Mouse (Mus musculus) layer of hippocampus, adult 9-10 months (tissue): ENCODE measurements around the gene Gm4353.

Source experiments
- DNase-seq: peaks from one replicate; pipeline ENCODE4 v3.0.0; 2022; ENCODE audit warnings: low spot score

The Gm4353 gene

DNA sequence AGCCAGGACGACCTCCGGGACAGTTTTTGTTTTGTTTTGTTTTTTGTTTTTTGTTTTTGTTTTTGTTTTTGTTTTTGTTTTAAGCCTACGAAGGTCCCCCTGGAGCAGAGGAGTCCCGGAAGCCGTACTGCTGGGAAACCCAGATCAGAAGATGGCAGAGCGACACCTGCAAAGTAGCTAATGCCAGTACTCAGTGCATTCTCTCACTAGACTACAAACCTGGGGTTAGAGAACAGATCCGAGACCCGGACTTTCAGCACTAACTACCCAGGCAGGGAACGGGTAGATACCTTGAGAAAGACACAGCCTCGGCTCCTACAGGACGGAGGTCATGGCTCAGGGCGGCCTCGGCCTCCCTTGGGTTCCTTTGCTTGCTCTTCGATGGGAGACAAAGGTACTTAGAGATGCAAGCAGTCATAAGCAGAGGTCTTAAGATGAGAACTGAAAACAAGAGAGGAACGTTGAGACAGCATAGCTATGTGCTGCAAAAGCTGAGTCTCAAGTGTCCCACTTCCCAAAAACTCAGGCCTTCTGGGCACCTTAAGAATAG, 43.9 kb downstream of the Gm4353 start:
- no peak for DNase-seq

DNA sequence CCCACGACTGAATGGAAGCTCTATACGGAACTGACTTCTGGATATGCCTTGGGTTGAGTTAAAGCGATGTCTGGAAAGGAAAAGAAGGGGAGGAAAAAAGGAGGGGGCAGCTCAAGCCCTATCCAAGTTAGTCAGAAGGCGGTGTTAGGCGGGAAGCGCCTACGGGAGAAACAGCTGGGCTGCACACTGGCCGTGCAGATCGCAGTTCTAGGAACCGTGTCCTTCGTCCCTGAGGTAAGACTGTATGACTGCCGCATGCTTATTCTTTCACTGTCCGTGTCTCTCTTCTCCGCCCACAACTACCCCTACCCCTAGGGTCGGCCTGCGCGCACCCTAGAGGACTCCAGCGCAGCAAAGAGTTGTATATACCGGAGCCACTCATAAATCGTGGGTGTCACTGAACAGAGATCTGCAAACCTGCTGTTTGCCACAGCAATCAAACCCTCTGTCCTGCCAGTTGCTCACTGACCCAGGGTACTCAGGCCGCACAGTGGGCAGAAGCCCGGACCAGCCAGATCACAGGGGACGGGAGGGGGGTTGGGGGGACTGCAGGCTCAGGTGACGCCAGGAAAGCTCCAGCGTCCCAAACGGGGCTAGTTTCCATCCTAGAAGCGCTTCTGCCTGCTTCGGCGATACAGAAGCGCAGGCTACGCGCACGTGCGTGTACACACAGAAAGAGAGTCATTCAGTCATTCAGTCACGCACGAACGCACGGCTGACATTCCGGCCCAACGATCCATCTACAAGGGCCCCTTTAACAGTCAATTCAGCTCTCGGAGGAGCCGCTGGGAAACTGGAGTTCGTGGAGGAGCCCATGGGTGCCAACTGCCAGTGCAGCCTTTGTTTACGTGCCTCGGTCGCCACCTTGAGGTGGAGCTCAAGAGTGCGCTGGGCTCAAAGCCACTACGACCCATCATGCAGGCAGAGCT, 44.6 kb downstream of the Gm4353 start:
- peak; percentile 80 for DNase-seq

DNA sequence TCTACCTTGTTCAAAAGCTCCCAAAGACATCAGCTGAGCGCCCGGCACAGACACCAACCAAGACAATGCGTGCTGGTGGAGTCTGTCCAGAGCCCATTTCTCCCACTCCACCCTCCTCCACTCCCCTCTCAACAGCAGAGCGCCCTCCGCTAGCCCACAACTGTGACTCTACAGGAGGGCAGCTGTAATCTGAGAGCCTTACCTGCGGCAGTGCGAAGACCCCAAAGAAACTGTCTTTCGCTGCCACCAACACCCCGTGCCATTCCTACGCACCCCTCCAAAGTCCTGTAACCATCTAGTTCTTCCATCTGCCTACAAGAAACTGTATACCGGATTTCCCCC, 45.3 kb downstream of the Gm4353 start, which contains the start of gene 1110004F10Rik:
1110004F10Rik (plus strand) TSS at position 202 of the 342 bp plus-strand sequence.
- no peak for DNase-seq

DNA sequence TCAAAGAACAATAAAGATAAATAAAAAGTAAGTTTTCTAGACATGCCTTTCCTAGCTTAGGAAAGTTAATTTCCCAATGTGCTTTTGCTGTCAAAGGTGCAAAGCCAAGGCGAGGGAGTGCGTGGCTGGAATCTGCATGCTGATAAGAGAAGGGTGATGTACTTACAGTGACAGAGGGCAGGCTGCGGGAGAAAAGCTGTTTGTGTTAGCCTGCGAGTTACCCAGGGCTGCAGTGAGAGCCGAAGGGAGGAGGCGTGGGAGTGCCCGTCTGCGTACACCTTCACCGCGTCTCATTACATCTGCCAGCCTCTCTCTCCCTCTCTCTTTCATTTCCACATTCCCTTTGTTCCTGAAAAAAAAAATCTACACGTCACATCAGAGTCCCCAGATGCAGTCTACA, 45.9 kb downstream of the Gm4353 start, which contains the start of gene Sox6:
Sox6 (minus strand) TSS at position 286 of the 400 bp plus-strand sequence.
- no peak for DNase-seq

DNA sequence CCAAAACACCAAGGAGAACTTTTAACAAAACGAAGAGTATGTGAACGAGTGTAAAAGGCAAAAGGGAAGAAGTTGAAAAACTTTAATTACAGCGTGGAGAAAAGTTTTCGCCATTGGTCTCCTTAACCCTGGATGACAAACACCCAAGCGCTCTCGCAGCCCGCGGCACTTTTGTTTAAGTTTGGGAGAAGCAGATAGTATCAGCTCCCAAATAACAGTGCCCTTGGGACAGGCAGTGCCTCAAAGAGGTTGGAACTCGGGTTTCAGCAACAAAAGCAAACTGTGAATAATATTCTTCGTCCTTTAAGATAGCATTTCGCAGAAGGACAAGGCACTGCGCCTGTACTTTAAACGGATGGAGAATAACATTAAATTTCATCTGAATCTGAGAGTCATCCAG, 46.4 kb downstream of the Gm4353 start:
- DNase-seq = no peak

DNA sequence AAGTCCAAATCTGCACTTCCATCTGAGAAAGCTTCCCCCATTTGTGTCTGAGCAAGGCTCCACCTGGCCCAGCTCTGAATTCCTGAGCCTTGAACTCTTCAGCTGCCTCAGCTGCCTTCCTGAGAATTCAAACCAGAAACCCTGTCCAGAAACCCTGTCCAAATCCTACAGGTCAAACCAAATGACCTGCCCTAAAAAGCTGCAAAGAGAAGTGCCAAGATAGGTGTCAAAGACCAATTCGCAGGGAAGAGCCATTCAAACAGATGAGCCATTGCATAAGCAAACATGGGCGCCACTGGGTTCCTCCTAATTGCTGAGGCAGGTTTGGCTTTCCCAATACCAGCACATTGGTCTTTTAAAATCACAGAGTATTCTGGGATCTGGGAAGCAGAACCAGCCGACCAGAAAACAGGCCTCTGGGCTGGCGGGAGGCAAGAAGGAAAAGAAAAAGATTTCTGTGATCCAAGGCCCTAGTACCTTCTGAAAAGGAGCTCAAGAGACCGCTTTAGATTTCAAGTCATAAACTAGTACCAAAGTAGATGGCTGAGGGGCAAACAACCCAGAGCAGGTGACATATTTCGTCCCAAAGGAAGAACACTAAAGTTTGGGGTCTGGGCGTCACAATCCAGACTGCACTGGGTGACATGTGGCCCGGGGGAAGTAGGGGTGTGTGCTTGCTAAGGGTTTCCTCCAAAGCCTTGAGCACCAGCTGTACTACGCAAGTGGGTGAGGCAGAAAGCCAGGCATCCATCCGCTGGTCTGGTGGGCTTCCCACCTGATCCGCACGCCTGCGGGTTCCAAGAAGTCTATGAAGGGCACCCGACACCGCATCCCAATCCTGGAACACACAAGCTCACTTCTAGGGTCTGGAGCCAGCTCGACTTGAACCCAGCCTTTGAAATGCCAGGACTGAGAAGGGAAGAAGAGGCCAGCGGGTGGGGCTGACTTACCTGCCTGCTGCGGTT, 47.6 kb downstream of the Gm4353 start:
- DNase-seq = no peak

DNA sequence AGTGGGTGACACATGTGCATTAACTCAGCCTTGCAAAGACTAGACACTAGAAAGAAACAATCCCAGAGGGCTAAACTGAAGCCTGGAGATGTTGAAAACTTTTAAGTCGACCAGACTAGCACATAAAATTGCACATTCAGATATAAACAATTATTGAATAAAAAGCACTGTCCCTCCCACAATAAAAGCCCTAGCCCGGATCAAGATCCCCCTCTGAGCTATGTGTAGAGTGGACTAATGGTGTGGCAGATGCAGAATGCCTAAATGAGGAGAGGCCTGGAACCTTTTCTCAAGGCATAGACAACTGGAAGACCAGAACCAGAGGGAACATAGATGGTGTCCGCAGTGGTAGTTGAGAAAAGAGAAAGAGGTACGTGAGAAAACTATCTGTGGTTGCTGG, 48.9 kb downstream of the Gm4353 start:
- no peak for DNase-seq

DNA sequence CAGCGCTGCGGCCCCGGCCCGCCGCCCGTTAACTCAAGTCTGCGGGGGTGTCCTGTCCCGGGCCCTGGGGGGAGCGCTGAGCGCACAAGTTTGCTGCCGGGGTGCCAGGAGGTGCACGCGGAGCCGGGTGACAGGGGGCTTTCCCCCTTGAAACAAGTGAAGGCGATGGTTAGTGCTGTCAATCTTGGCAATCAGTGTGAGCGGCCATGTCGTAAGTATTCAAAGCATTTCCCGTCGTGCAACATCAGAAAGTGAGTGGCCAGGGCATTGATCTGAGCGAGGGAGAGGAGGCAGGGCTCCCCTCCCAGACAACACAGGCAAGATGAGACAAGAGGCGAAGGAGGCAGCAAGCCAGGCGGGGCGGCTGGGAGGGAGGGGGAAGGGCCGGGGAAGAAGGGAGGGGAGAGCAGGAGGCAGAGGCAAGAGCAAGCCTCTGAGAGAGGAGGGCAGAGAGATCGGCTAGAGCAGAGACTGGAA, 50.1 kb downstream of the Gm4353 start:
- no peak for DNase-seq

DNA sequence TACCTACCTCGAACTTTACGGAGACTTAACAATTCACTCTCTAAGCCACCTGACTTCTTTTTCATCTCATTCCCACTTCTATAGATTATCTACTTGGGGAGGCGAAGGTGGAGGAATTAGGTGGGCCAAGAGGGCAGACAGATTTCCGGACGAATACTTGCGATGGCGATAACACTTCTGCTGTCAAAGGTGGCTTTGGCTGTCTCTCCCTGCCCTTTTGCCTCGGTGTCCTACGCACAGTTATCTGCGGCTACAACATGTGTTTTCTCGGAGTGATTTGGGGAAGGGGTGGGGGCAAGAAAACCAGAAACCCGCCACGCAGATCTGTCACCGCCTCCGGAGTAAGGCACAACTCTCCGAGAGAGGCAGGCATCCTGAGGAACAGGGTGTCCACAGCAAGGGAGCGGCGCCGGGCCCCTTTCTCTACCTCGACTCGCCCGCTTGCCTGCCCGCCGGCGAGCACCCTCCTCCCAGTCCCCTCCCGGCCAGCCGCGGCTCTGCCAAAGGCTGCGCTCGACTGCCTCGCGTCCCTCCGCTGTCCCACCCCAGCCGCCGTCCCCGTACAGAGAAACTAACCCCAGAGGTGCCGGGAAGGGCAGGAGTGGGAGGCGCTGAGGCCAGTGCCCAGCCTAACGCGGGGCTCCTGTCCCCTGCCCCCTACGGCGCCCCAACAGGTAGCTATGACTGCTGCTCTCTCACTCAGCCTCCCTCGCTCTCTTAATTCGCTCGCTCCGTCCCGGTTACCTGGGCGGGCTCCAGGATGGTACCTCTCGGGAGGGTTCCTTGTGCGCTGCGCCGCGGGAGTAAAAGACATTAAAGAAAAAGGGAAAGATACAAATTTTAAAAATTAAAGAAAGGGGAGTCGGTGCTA, 50.8 kb downstream of the Gm4353 start:
- no peak for DNase-seq
